Mouse (Mus musculus): ENCODE results near the gene Vmn1r46. TPM values are rescaled to one million over a fixed set of nuclear protein-coding genes. Genes with fewer than 3 reads are reported as not detected.
"Not testable (repeated sequence)": the region's sequence is repeated elsewhere in the genome, so short reads cannot be mapped to it uniquely, and the experiment has no call there.

The Vmn1r46 gene
- polyA plus RNA-seq (2012; rRNA removed) = not detected in 2 replicates

GRCm38 (mm10) chr6:89969013-89969412 is at the start of gene Vmn1r46:
TSS of gene Vmn1r46 (plus strand) at chr6:89969313.
- TF ChIP-seq POLR2A (IDR thresholded peaks at IDR 0.05; ENCODE audit: low read depth, low read length) (no peak), CTCF (conservative IDR thresholded peaks at IDR 0.05; ENCODE audit: insufficient read depth, insufficient read length, low read depth, low read length) (no peak)
- no peak within 1 kb of the TSS for H3K4me3 ChIP-seq (ENCODE audit: insufficient read depth, low read depth, low read length)
- H3K36me3 ChIP-seq (ENCODE audit: control insufficient read depth, insufficient read depth, low read length) = no peaks in the 10 kb centered on the region
- no peak for DNase-seq
- no peak within 1 kb of the TSS for H3K27ac ChIP-seq (ENCODE audit: insufficient read depth, low read depth, low read length)
- H3K27me3 ChIP-seq (replicated peaks; ENCODE audit: control insufficient read depth, insufficient read depth, low read length) = no peaks in the 10 kb centered on the region
- H3K4me1 ChIP-seq (ENCODE audit: control insufficient read depth, insufficient read depth, low read length) = no peaks in the 10 kb centered on the region
- WGBS = 57% methylated on average over 2 of the region's 2 CpGs

- not testable (repeated sequence) for H3K27ac ChIP-seq (ENCODE audit: insufficient read depth, low read depth, low read length); H3K4me3 ChIP-seq (ENCODE audit: insufficient read depth, low read depth, low read length); H3K36me3 ChIP-seq (ENCODE audit: control insufficient read depth, insufficient read depth, low read length); DNase-seq; H3K4me1 ChIP-seq (ENCODE audit: control insufficient read depth, insufficient read depth, low read length); H3K27me3 ChIP-seq (replicated peaks; ENCODE audit: control insufficient read depth, insufficient read depth, low read length)
- 94% methylated on average over 2 of the region's 2 CpGs for WGBS
Observed at GRCm38 (mm10) chr6:89940498-89940897, 28.6 kb upstream of the Vmn1r46 start, which contains the start of gene Vmn1r45. TSS of gene Vmn1r45 (minus strand) at chr6:89940598.

- Histone ChIP-seq H3K27me3 (replicated peaks; ENCODE audit: control insufficient read depth, insufficient read depth, low read length) (no peaks in the 10 kb centered on the region), H3K4me3 (ENCODE audit: insufficient read depth, low read depth, low read length) (no peak overlapping the region), H3K27ac (ENCODE audit: insufficient read depth, low read depth, low read length) (no peak overlapping the region), H3K36me3 (ENCODE audit: control insufficient read depth, insufficient read depth, low read length) (no peaks in the 10 kb centered on the region), H3K4me1 (ENCODE audit: control insufficient read depth, insufficient read depth, low read length) (no peaks in the 10 kb centered on the region)
- TF ChIP-seq POLR2A (IDR thresholded peaks at IDR 0.05; ENCODE audit: low read depth, low read length) (no peak), CTCF (conservative IDR thresholded peaks at IDR 0.05; ENCODE audit: insufficient read depth, insufficient read length, low read depth, low read length) (no peak)
- whole genome bisulfite sequencing = 80% methylated on average over 2 of the region's 2 CpGs
- DNase-seq = no peak
Observed at GRCm38 (mm10) chr6:89940926-89941325, 28.2 kb upstream of the Vmn1r46 start.

GRCm38 (mm10) chr6:89953556-89953955 is 15.6 kb upstream of the Vmn1r46 start:
- Histone ChIP-seq H3K27me3 (replicated peaks; ENCODE audit: control insufficient read depth, insufficient read depth, low read length) (no peaks in the 10 kb centered on the region), H3K4me1 (ENCODE audit: control insufficient read depth, insufficient read depth, low read length) (no peaks in the 10 kb centered on the region), H3K36me3 (ENCODE audit: control insufficient read depth, insufficient read depth, low read length) (no peaks in the 10 kb centered on the region), H3K27ac (ENCODE audit: insufficient read depth, low read depth, low read length) (no peak overlapping the region), H3K4me3 (ENCODE audit: insufficient read depth, low read depth, low read length) (no peak overlapping the region)
- TF ChIP-seq CTCF (conservative IDR thresholded peaks at IDR 0.05; ENCODE audit: insufficient read depth, insufficient read length, low read depth, low read length) (no peak), POLR2A (IDR thresholded peaks at IDR 0.05; ENCODE audit: low read depth, low read length) (no peak)
- DNase-seq = no peak
- WGBS = 64% methylated on average over 2 of the region's 2 CpGs

- H3K27ac ChIP-seq (ENCODE audit: insufficient read depth, low read depth, low read length) = no peak overlapping the region
- H3K4me3 ChIP-seq (ENCODE audit: insufficient read depth, low read depth, low read length) = no peak overlapping the region
- no peaks in the 10 kb centered on the region for H3K4me1 ChIP-seq (ENCODE audit: control insufficient read depth, insufficient read depth, low read length)
- no peak for DNase-seq
- no peaks in the 10 kb centered on the region for H3K27me3 ChIP-seq (replicated peaks; ENCODE audit: control insufficient read depth, insufficient read depth, low read length)
- no peak for TF ChIP-seq CTCF (conservative IDR thresholded peaks at IDR 0.05; ENCODE audit: insufficient read depth, insufficient read length, low read depth, low read length)
- TF ChIP-seq POLR2A (IDR thresholded peaks at IDR 0.05; ENCODE audit: low read depth, low read length) = no peak
- no peaks in the 10 kb centered on the region for H3K36me3 ChIP-seq (ENCODE audit: control insufficient read depth, insufficient read depth, low read length)
Observed at GRCm38 (mm10) chr6:89966341-89966740, 2.8 kb upstream of the Vmn1r46 start.

GRCm38 (mm10) chr6:89985989-89986388 is 16.9 kb downstream of the Vmn1r46 start:
- TF ChIP-seq CTCF (conservative IDR thresholded peaks at IDR 0.05; ENCODE audit: insufficient read depth, insufficient read length, low read depth, low read length) = no peak
- no peak for TF ChIP-seq POLR2A (IDR thresholded peaks at IDR 0.05; ENCODE audit: low read depth, low read length)
- H3K4me3 ChIP-seq (ENCODE audit: insufficient read depth, low read depth, low read length) = no peak overlapping the region
- peak; percentile 38 for DNase-seq
- H3K36me3 ChIP-seq (ENCODE audit: control insufficient read depth, insufficient read depth, low read length) = no peaks in the 10 kb centered on the region
- H3K27ac ChIP-seq (ENCODE audit: insufficient read depth, low read depth, low read length) = no peak overlapping the region
- H3K27me3 ChIP-seq (replicated peaks; ENCODE audit: control insufficient read depth, insufficient read depth, low read length) = no peaks in the 10 kb centered on the region
- no peaks in the 10 kb centered on the region for H3K4me1 ChIP-seq (ENCODE audit: control insufficient read depth, insufficient read depth, low read length)
- 24% methylated on average over 1 of the region's 1 CpGs for WGBS

GRCm38 (mm10) chr6:90015847-90016246 is 46.7 kb downstream of the Vmn1r46 start, which contains the start of gene Vmn1r47:
TSS of gene Vmn1r47 (plus strand) at chr6:90016147.
- not testable (repeated sequence) for H3K27me3 ChIP-seq (replicated peaks; ENCODE audit: control insufficient read depth, insufficient read depth, low read length); H3K4me3 ChIP-seq (ENCODE audit: insufficient read depth, low read depth, low read length); H3K27ac ChIP-seq (ENCODE audit: insufficient read depth, low read depth, low read length); DNase-seq; H3K36me3 ChIP-seq (ENCODE audit: control insufficient read depth, insufficient read depth, low read length); H3K4me1 ChIP-seq (ENCODE audit: control insufficient read depth, insufficient read depth, low read length)
- WGBS = 94% methylated on average over 1 of the region's 1 CpGs

Other genes with a start within 250 kb of the Vmn1r46 start
- not detected in 2 replicates for gene Vmn1r41, start 228.5 kb upstream of the Vmn1r46 start, polyA plus RNA-seq (2012; rRNA removed)
- not detected in 2 replicates for gene Vmn1r42, start 92.9 kb upstream of the Vmn1r46 start, polyA plus RNA-seq (2012; rRNA removed)
- gene Vmn1r43, start 92.9 kb upstream of the Vmn1r46 start, polyA plus RNA-seq (2012; rRNA removed) = not detected in 2 replicates
- gene Vmn1r44, start 85.7 kb upstream of the Vmn1r46 start, polyA plus RNA-seq (2012; rRNA removed) = not detected in 2 replicates
- not detected in 2 replicates for gene Vmn1r45, start 28.7 kb upstream of the Vmn1r46 start, polyA plus RNA-seq (2012; rRNA removed)
- gene Vmn1r47, start 46.8 kb downstream of the Vmn1r46 start, polyA plus RNA-seq (2012; rRNA removed) = not detected in 2 replicates
- gene Vmn1r48, start 67.5 kb downstream of the Vmn1r46 start, polyA plus RNA-seq (2012; rRNA removed) = not detected in 2 replicates
- not detected in 2 replicates for gene Vmn1r49, start 109.2 kb downstream of the Vmn1r46 start, polyA plus RNA-seq (2012; rRNA removed)
- not detected in 2 replicates for gene Vmn1r50, start 132.1 kb downstream of the Vmn1r46 start, polyA plus RNA-seq (2012; rRNA removed)
- gene Vmn1r51, start 153.3 kb downstream of the Vmn1r46 start, polyA plus RNA-seq (2012; rRNA removed) = not detected in 2 replicates
- gene Vmn1r52, start 205.5 kb downstream of the Vmn1r46 start, polyA plus RNA-seq (2012; rRNA removed) = not detected in 2 replicates
- not detected in 2 replicates for gene V1ra8, start 233.5 kb downstream of the Vmn1r46 start, polyA plus RNA-seq (2012; rRNA removed)